Mouse (Mus musculus) testis, adult 2 months (tissue): ENCODE data around the gene Fcrla. TPM values are rescaled to one million over a fixed set of nuclear protein-coding genes. Genes with fewer than 3 reads are reported as not detected.
"Not testable (repeated sequence)": the region's sequence is repeated elsewhere in the genome, so short reads cannot be mapped to it uniquely, and the experiment has no call there.

Experiments used
- H3K27ac ChIP-seq: fragments of 200-500 bp; 2 replicates; pipeline ENCODE4 v1.5.1; 2012; ENCODE audit warnings: low read depth, low read length; ENCODE audit not compliant: control insufficient read depth, insufficient read depth
- H3K27me3 ChIP-seq: fragments of 200-500 bp; 2 replicates; pipeline ENCODE4 v1.6.1; 2012; ENCODE audit warnings: mild to moderate bottlenecking, low read length, moderate library complexity; ENCODE audit not compliant: control insufficient read depth, insufficient read depth
- H3K36me3 ChIP-seq: fragments of 200-500 bp; 2 replicates; pipeline ENCODE4 v1.6.1; 2012; ENCODE audit warnings: mild to moderate bottlenecking, low read length; ENCODE audit not compliant: control insufficient read depth, insufficient read depth
- H3K4me1 ChIP-seq: fragments of 200-500 bp; 2 replicates; pipeline ENCODE4 v1.6.1; 2012; ENCODE audit warnings: low read length; ENCODE audit not compliant: control insufficient read depth, insufficient read depth
- H3K4me3 ChIP-seq: fragments of 200-500 bp; 2 replicates; pipeline ENCODE4 v1.5.1; 2012; ENCODE audit warnings: low read depth, mild to moderate bottlenecking, low read length, moderate library complexity, mixed read lengths; ENCODE audit not compliant: control insufficient read depth
- CTCF ChIP-seq: fragments of 200-500 bp; IDR thresholded peaks from 2 replicates; pipeline ENCODE4 v1.5.1; 2012; ENCODE audit warnings: low read depth, mild to moderate bottlenecking, inconsistent platforms, low read length, moderate library complexity; ENCODE audit not compliant: control insufficient read depth, insufficient read depth, insufficient replicate concordance
- POLR2A ChIP-seq: fragments of 200-500 bp; IDR thresholded peaks from 2 replicates; pipeline ENCODE4 v1.6.1; 2012; ENCODE audit warnings: low read depth, mild to moderate bottlenecking, inconsistent platforms, low read length, moderate library complexity; ENCODE audit not compliant: control insufficient read depth
- polyA plus RNA-seq: library from polyadenylated mRNA; depleted of rRNA; stranded (reverse); fragments of >200 nt; gene quantifications from 2 replicates; pipeline ENCODE4 v1.2.3, GENCODE M21; 2012

Gene Fcrla
- polyA plus RNA-seq, 1 experiment, result 5.2 TPM

- TF ChIP-seq POLR2A (no peak), CTCF (no peak)
- H3K27me3 ChIP-seq, result no peaks in the 10 kb centered on the region
- H3K36me3 ChIP-seq, result no peaks in the 10 kb centered on the region
- no peak overlapping the region for H3K27ac ChIP-seq
- no peaks in the 10 kb centered on the region for H3K4me1 ChIP-seq
- H3K4me3 ChIP-seq, result no peak overlapping the region
These were observed 23.4 kb upstream of the Fcrla start for GRCm38 (mm10) chr1:170950772-170951171.

GRCm38 (mm10) chr1:170944908-170945307 lies 17.5 kb upstream of the Fcrla start:
- not testable (repeated sequence) for H3K27ac ChIP-seq, H3K27me3 ChIP-seq, H3K36me3 ChIP-seq, H3K4me3 ChIP-seq, H3K4me1 ChIP-seq

- not testable (repeated sequence) for H3K4me3 ChIP-seq, H3K27ac ChIP-seq, H3K27me3 ChIP-seq, H3K36me3 ChIP-seq, H3K4me1 ChIP-seq
These were observed 16.8 kb upstream of the Fcrla start for GRCm38 (mm10) chr1:170944151-170944550.

GRCm38 (mm10) chr1:170939255-170939654 lies 11.9 kb upstream of the Fcrla start:
- H3K4me1 ChIP-seq, result no peaks in the 10 kb centered on the region
- H3K4me3 ChIP-seq, result no peak overlapping the region
- no peak for TF ChIP-seq CTCF
- no peak for TF ChIP-seq POLR2A
- no peak overlapping the region for H3K27ac ChIP-seq
- H3K36me3 ChIP-seq, result no peaks in the 10 kb centered on the region
- no peaks in the 10 kb centered on the region for H3K27me3 ChIP-seq

GRCm38 (mm10) chr1:170934383-170934782 lies 7.0 kb upstream of the Fcrla start:
- Histone ChIP-seq H3K27ac (no peak overlapping the region), H3K36me3 (no peaks in the 10 kb centered on the region), H3K4me1 (no peaks in the 10 kb centered on the region), H3K27me3 (no peaks in the 10 kb centered on the region), H3K4me3 (no peak overlapping the region)
- no peak for TF ChIP-seq POLR2A
- no peak for TF ChIP-seq CTCF

GRCm38 (mm10) chr1:170933940-170934339 lies 6.6 kb upstream of the Fcrla start:
- Histone ChIP-seq H3K36me3 (no peaks in the 10 kb centered on the region), H3K27ac (no peak overlapping the region), H3K27me3 (no peaks in the 10 kb centered on the region), H3K4me1 (no peaks in the 10 kb centered on the region), H3K4me3 (no peak overlapping the region)
- TF ChIP-seq POLR2A (no peak), CTCF (no peak)

GRCm38 (mm10) chr1:170933386-170933920 lies 6.1 kb upstream of the Fcrla start:
- no peak overlapping the region for H3K27ac ChIP-seq
- TF ChIP-seq POLR2A, result no peak
- TF ChIP-seq CTCF, result no peak
- H3K4me3 ChIP-seq, result no peak overlapping the region
- H3K36me3 ChIP-seq, result no peaks in the 10 kb centered on the region
- no peaks in the 10 kb centered on the region for H3K27me3 ChIP-seq
- no peaks in the 10 kb centered on the region for H3K4me1 ChIP-seq

GRCm38 (mm10) chr1:170932043-170932442 lies 4.7 kb upstream of the Fcrla start:
- TF ChIP-seq POLR2A, result no peak
- no peak for TF ChIP-seq CTCF
- Histone ChIP-seq H3K27me3 (no peaks in the 10 kb centered on the region), H3K27ac (no peak overlapping the region), H3K4me1 (no peaks in the 10 kb centered on the region), H3K36me3 (no peaks in the 10 kb centered on the region), H3K4me3 (no peak overlapping the region)
